Mouse (Mus musculus): ENCODE results near the gene Ctnnd1. TPM values are rescaled to one million over a fixed set of nuclear protein-coding genes. Genes with fewer than 3 reads are reported as not detected.

The Ctnnd1 gene
- total and polyA plus RNA-seq, 3 experiments = 11.5 to 31.6 TPM; not detected in 1

- TF ChIP-seq KAT2A (conservative IDR thresholded peaks at IDR 0.05; ENCODE audit: low read depth, low read length) (no peak), MYC (IDR thresholded peaks at IDR 0.05; ENCODE audit: low read depth, low read length) (no peak), ELF1 (IDR thresholded peaks at IDR 0.05; ENCODE audit: low read depth, low read length) (no peak), GABPA (IDR thresholded peaks at IDR 0.05; ENCODE audit: low read depth, low read length) (no peak), MAFK (IDR thresholded peaks at IDR 0.05; ENCODE audit: borderline replicate concordance, low read depth, low read length) (no peak), TAL1 (IDR thresholded peaks at IDR 0.05; ENCODE audit: low read length) (no peak), ZMIZ1 (IDR thresholded peaks at IDR 0.05; ENCODE audit: low read depth, low read length) (no peak), UBTF (IDR thresholded peaks at IDR 0.05; ENCODE audit: borderline replicate concordance, insufficient read depth, low read depth, low read length) (no peak), MAX (IDR thresholded peaks at IDR 0.05; ENCODE audit: low read length) (no peak), MAZ (IDR thresholded peaks at IDR 0.05; ENCODE audit: low read depth, low read length) (no peak), SMC3 (IDR thresholded peaks at IDR 0.05; ENCODE audit: low read depth, low read length) (no peak), MXI1 (IDR thresholded peaks at IDR 0.05; ENCODE audit: low read depth, low read length) (no peak), MEF2A (IDR thresholded peaks at IDR 0.05; ENCODE audit: extremely low read depth, insufficient replicate concordance, low read depth, low read length, poor library complexity, severe bottlenecking) (no peak), TBP (IDR thresholded peaks at IDR 0.05; ENCODE audit: low read depth, low read length) (no peak), JUND (IDR thresholded peaks at IDR 0.05; ENCODE audit: low read depth, low read length) (no peak), BHLHE40 (IDR thresholded peaks at IDR 0.05; ENCODE audit: borderline replicate concordance, low read depth, low read length) (no peak), HCFC1 (IDR thresholded peaks at IDR 0.05; ENCODE audit: low read depth, low read length) (no peak), CTCF (IDR thresholded peaks at IDR 0.05 in 2 of 3, conservative IDR thresholded peaks at IDR 0.05 in 1 of 3; ENCODE audit: control insufficient read depth in 1 of 3, insufficient read depth in 1 of 3, low read depth in 2 of 3, low read length in 3 of 3, poor library complexity in 1 of 3, severe bottlenecking in 1 of 3) (no peak)
- H3K79me2 ChIP-seq (ENCODE audit: control insufficient read depth, insufficient read depth, low read length, poor library complexity) = peaks cover 30% of the 10 kb centered on the region
- no peaks in the 10 kb centered on the region for H3K9me3 ChIP-seq (replicated peaks; ENCODE audit: insufficient read depth, low read length)
- H3K27ac ChIP-seq (ENCODE audit: control insufficient read depth, low read depth, low read length) = no peak overlapping the region
- DNase-seq (ENCODE audit: low read depth, low spot score) = peak; percentile 34
- H3K4me3 ChIP-seq (ENCODE audit: control insufficient read depth in 1 of 2, insufficient read depth in 1 of 2, low read depth in 2 of 2, low read length in 2 of 2) = no peak overlapping the region
- H3K36me3 ChIP-seq (ENCODE audit: control insufficient read depth in 1 of 2, insufficient read depth in 2 of 2, low read length in 2 of 2) = peaks cover 0 to 25% of the 10 kb centered on the region in 2 experiments; a peak in 3 of 4 replicates
- no peaks in the 10 kb centered on the region for H3K27me3 ChIP-seq (ENCODE audit: control insufficient read depth in 1 of 2, insufficient read depth in 2 of 2, low read length in 2 of 2)
- no peak overlapping the region for H3K9ac ChIP-seq (ENCODE audit: control insufficient read depth, low read depth, low read length, poor library complexity, severe bottlenecking)
- H3K4me1 ChIP-seq (ENCODE audit: control insufficient read depth in 1 of 2, insufficient read depth in 2 of 2, low read length in 2 of 2) = peaks cover 21 to 22% of the 10 kb centered on the region in 2 experiments
These were observed 16.6 kb downstream of the Ctnnd1 start for GRCm38 (mm10) chr2:84634006-84634405.

GRCm38 (mm10) chr2:84632999-84633398 is 17.6 kb downstream of the Ctnnd1 start:
- Histone ChIP-seq H3K4me3 (ENCODE audit: control insufficient read depth in 1 of 2, insufficient read depth in 1 of 2, low read depth in 2 of 2, low read length in 2 of 2) (no peak overlapping the region), H3K79me2 (ENCODE audit: control insufficient read depth, insufficient read depth, low read length, poor library complexity) (peaks cover 25% of the 10 kb centered on the region), H3K9ac (ENCODE audit: control insufficient read depth, low read depth, low read length, poor library complexity, severe bottlenecking) (no peak overlapping the region), H3K36me3 (ENCODE audit: control insufficient read depth in 1 of 2, insufficient read depth in 2 of 2, low read length in 2 of 2) (peaks cover 0 to 25% of the 10 kb centered on the region in 2 experiments; a peak in 3 of 4 replicates), H3K27ac (ENCODE audit: control insufficient read depth, low read depth, low read length) (peak overlapping the region; percentile 9; the same call in 1 of the 2 replicates), H3K9me3 (replicated peaks; ENCODE audit: insufficient read depth, low read length) (no peaks in the 10 kb centered on the region), H3K4me1 (ENCODE audit: control insufficient read depth in 1 of 2, insufficient read depth in 2 of 2, low read length in 2 of 2) (peaks cover 21 to 22% of the 10 kb centered on the region in 2 experiments), H3K27me3 (ENCODE audit: control insufficient read depth in 1 of 2, insufficient read depth in 2 of 2, low read length in 2 of 2) (no peaks in the 10 kb centered on the region)
- peak; percentile 57 for DNase-seq (ENCODE audit: low read depth, low spot score)
- no peak; the same call in 1 of the 2 replicates for TF ChIP-seq SIN3A (IDR thresholded peaks at IDR 0.05; ENCODE audit: low read length)
- TF ChIP-seq ZMIZ1 (IDR thresholded peaks at IDR 0.05; ENCODE audit: low read depth, low read length) = no peak
- TF ChIP-seq ZNF384 (IDR thresholded peaks at IDR 0.05; ENCODE audit: low read depth, low read length) = peak; percentile 25; the same call in 1 of the 2 replicates
- no peak for TF ChIP-seq MXI1 (IDR thresholded peaks at IDR 0.05; ENCODE audit: low read depth, low read length)
- TF ChIP-seq USF1 (IDR thresholded peaks at IDR 0.05; ENCODE audit: low read depth, low read length) = no peak
- TF ChIP-seq HCFC1 (IDR thresholded peaks at IDR 0.05; ENCODE audit: low read depth, low read length) = 0 out of 2 replicates have a peak, but pooled peaks have one; percentile 20
- no peak for TF ChIP-seq JUND (IDR thresholded peaks at IDR 0.05; ENCODE audit: low read depth, low read length)
- no peak for TF ChIP-seq KAT2A (conservative IDR thresholded peaks at IDR 0.05; ENCODE audit: low read depth, low read length)
- TF ChIP-seq USF2 (IDR thresholded peaks at IDR 0.05; ENCODE audit: borderline replicate concordance in 1 of 2, insufficient read depth in 1 of 2, low read depth in 1 of 2, low read length in 2 of 2) = no peak
- no peak for TF ChIP-seq ZC3H11A (IDR thresholded peaks at IDR 0.05; ENCODE audit: low read depth, low read length)
- no peak for TF ChIP-seq MAX (IDR thresholded peaks at IDR 0.05; ENCODE audit: low read length)
- TF ChIP-seq POLR2A (IDR thresholded peaks at IDR 0.05; ENCODE audit: control insufficient read depth in 1 of 2, insufficient read depth in 1 of 2, low read depth in 1 of 2, low read length in 2 of 2, poor library complexity in 1 of 2) = no peak
- TF ChIP-seq EP300 (IDR thresholded peaks at IDR 0.05; ENCODE audit: low read depth in 1 of 2, low read length in 2 of 2) = peak in 1 of 2 experiments; percentile 70; a peak in 3 of 4 replicates
- TF ChIP-seq NELFE (IDR thresholded peaks at IDR 0.05; ENCODE audit: low read depth, low read length) = no peak
- peak; percentile 30; the same call in 1 of the 2 replicates for TF ChIP-seq TCF12 (IDR thresholded peaks at IDR 0.05; ENCODE audit: low read depth, low read length)
- 0 out of 2 replicates have a peak, but pooled peaks have one; percentile 27 for TF ChIP-seq MAZ (IDR thresholded peaks at IDR 0.05; ENCODE audit: low read depth, low read length)
- TF ChIP-seq ELF1 (IDR thresholded peaks at IDR 0.05; ENCODE audit: low read depth, low read length) = peak; percentile 28; the same call in 1 of the 2 replicates
- TF ChIP-seq MYB (IDR thresholded peaks at IDR 0.05; ENCODE audit: low read depth, low read length) = no peak
- TF ChIP-seq MAFK (IDR thresholded peaks at IDR 0.05; ENCODE audit: borderline replicate concordance, low read depth, low read length) = no peak
- TF ChIP-seq RCOR1 (IDR thresholded peaks at IDR 0.05; ENCODE audit: low read depth, low read length) = peak; percentile 68; the same call in 1 of the 2 replicates
